Mouse (Mus musculus) embryonic facial prominence, embryonic 10.5 days (tissue): Measurements from ENCODE around the gene Exoc3. TPM values are rescaled to one million over a fixed set of nuclear protein-coding genes. Genes with fewer than 3 reads are reported as not detected.

Experiments used
- DNase-seq: peaks from one replicate; pipeline ENCODE4 v3.0.0-alpha.2; 2017; ENCODE audit warnings: low spot score
- H3K27ac ChIP-seq: fragments of 300-500 bp; sonication (generic); replicated peaks from 2 replicates; pipeline ENCODE4 v1.5.1; 2016; ENCODE audit warnings: mild to moderate bottlenecking
- H3K27me3 ChIP-seq: fragments of 300-500 bp; sonication (generic); replicated peaks from 2 replicates; pipeline ENCODE4 v1.6.1; 2016; ENCODE audit warnings: low read depth, mild to moderate bottlenecking; ENCODE audit not compliant: poor library complexity, severe bottlenecking
- H3K36me3 ChIP-seq: fragments of 300-500 bp; sonication (generic); replicated peaks from 2 replicates; pipeline ENCODE4 v1.6.1; 2016; ENCODE audit warnings: mild to moderate bottlenecking, moderate library complexity
- H3K4me1 ChIP-seq: fragments of 300-500 bp; sonication (generic); 2 replicates; pipeline ENCODE4 v1.6.1; 2016
- H3K4me3 ChIP-seq: fragments of 300-500 bp; sonication (generic); 2 replicates; pipeline ENCODE4 v1.5.1; 2016; ENCODE audit warnings: mild to moderate bottlenecking, moderate library complexity
- H3K9me3 ChIP-seq: fragments of 300-500 bp; sonication (generic); 2 replicates; pipeline ENCODE4 v1.6.1; 2016; ENCODE audit warnings: mild to moderate bottlenecking
- WGBS: fragments of 180-500 bp; shearing (Covaris S2); methylation state at CpG from one replicate; pipeline ENCODE4 v1.1.7; 2016; 5-methylcytosine and 5-hydroxymethylcytosine counted together
- polyA plus RNA-seq: library from polyadenylated mRNA; unstranded; fragments of >200 nt; fragmentation: Nextera tagmentation; extraction: Ambion mirVana; gene quantifications from 2 replicates; pipeline ENCODE4 v1.2.1, GENCODE M21; 2016

Exoc3 gene
- polyA plus RNA-seq, 1 experiment from 2014 or later: 82.2 TPM

- Histone ChIP-seq H3K9me3 (no peaks in the 10 kb centered on the region), H3K36me3 (peaks cover 51% of the 10 kb centered on the region), H3K27ac (no peak overlapping the region), H3K27me3 (0 out of 2 replicates have a peak, but pooled peaks cover 10% of the 10 kb centered on the region), H3K4me1 (peaks cover 11% of the 10 kb centered on the region), H3K4me3 (no peak overlapping the region)
- DNase-seq: no peak
- 85% methylated on average over 10 of the region's 10 CpGs for WGBS
Observed at GRCm38 (mm10) chr13:74169446-74170164, 38.9 kb downstream of the Exoc3 start.

GRCm38 (mm10) chr13:74167492-74167891, 41.0 kb downstream of the Exoc3 start:
- H3K4me3 ChIP-seq: no peak overlapping the region
- H3K36me3 ChIP-seq: peaks cover 31% of the 10 kb centered on the region
- 0 out of 2 replicates have a peak, but pooled peaks cover 10% of the 10 kb centered on the region for H3K27me3 ChIP-seq
- peaks cover 11% of the 10 kb centered on the region for H3K4me1 ChIP-seq
- no peak for DNase-seq
- 87% methylated on average over 2 of the region's 2 CpGs for WGBS
- H3K9me3 ChIP-seq: no peaks in the 10 kb centered on the region
- no peak overlapping the region for H3K27ac ChIP-seq

- 16% methylated on average over 9 of the region's 9 CpGs for WGBS
- H3K27ac ChIP-seq: peak overlapping the region; percentile 78
- H3K9me3 ChIP-seq: no peaks in the 10 kb centered on the region
- peaks cover 26% of the 10 kb centered on the region for H3K36me3 ChIP-seq
- DNase-seq: no peak
- peaks cover 11% of the 10 kb centered on the region for H3K4me1 ChIP-seq
- H3K27me3 ChIP-seq: 0 out of 2 replicates have a peak, but pooled peaks cover 10% of the 10 kb centered on the region
- peak overlapping the region; percentile 63 for H3K4me3 ChIP-seq
Observed at GRCm38 (mm10) chr13:74167057-74167413, 41.5 kb downstream of the Exoc3 start.

- peak overlapping the region; percentile 78 for H3K27ac ChIP-seq
- peak; percentile 61 for DNase-seq
- H3K4me1 ChIP-seq: peaks cover 11% of the 10 kb centered on the region
- 0 out of 2 replicates have a peak, but pooled peaks cover 10% of the 10 kb centered on the region for H3K27me3 ChIP-seq
- peak overlapping the region; percentile 63 for H3K4me3 ChIP-seq
- WGBS: 10% methylated on average over 19 of the region's 19 CpGs
- H3K9me3 ChIP-seq: no peaks in the 10 kb centered on the region
- peaks cover 21% of the 10 kb centered on the region for H3K36me3 ChIP-seq
Observed at GRCm38 (mm10) chr13:74166348-74167056, 42.0 kb downstream of the Exoc3 start.

DNA sequence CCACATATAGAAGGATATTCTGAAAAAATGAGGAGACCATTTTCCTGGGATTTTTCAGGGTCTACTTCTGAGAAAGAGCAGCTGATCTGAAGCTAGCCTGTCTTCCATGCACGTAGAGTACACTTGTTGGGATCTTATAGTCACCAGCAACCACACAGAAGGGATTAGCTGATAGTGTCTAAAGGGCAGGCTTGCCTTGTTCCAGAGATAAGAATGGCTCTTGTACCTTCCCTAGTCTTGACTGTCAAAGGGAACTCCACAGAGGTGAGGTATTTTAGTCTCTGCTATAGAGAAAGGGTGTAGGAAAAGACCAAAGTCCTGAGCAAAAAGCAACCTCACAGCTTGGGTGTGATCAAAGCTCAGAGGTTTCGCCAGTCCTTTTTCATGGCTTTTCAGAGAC, 61.2 kb downstream of the Exoc3 start:
- no peak overlapping the region for H3K27ac ChIP-seq
- no peak overlapping the region for H3K4me3 ChIP-seq
- H3K9me3 ChIP-seq: no peaks in the 10 kb centered on the region
- no peaks in the 10 kb centered on the region for H3K36me3 ChIP-seq
- H3K27me3 ChIP-seq: no peaks in the 10 kb centered on the region
- 75% methylated on average over 2 of the region's 2 CpGs for WGBS
- no peaks in the 10 kb centered on the region for H3K4me1 ChIP-seq
- DNase-seq: no peak

DNA sequence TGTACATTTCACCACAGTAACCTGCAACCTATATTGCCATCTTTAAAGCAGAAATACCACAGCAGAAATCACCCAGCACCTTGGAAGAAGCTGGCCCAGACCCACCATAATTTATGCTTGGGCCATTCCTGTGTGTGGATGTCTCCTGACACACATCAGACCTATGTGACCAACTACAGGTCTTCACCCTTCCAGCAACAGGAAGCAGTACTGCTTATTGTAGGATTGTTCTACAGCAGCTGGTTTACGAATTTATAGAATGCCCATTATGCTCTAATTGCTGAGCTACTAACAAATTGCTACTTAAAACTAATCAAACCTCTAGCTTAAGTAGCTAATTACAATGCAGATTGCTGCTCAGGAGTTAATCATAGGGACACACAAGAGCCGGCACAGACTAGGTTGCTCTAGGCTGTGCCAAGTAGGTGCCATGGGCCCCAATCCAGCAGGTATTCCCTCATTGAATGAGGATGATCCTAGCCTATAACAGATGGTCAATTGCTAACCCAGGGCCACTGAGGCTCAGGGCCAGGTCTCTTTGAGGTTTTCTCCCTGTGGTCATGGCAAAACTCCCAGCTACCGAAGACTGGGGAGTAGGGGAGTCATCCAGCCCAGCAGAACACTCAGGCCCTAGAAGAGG, 62.4 kb downstream of the Exoc3 start:
- H3K4me3 ChIP-seq: no peak overlapping the region
- 84% methylated on average over 3 of the region's 3 CpGs for WGBS
- no peak overlapping the region for H3K27ac ChIP-seq
- H3K27me3 ChIP-seq: no peaks in the 10 kb centered on the region
- DNase-seq: no peak
- H3K9me3 ChIP-seq: no peaks in the 10 kb centered on the region
- H3K4me1 ChIP-seq: no peaks in the 10 kb centered on the region
- no peaks in the 10 kb centered on the region for H3K36me3 ChIP-seq

GRCm38 (mm10) chr13:74144120-74144884, 64.2 kb downstream of the Exoc3 start:
- no peak overlapping the region for H3K27ac ChIP-seq
- H3K27me3 ChIP-seq: no peaks in the 10 kb centered on the region
- H3K4me1 ChIP-seq: no peaks in the 10 kb centered on the region
- no peaks in the 10 kb centered on the region for H3K9me3 ChIP-seq
- H3K36me3 ChIP-seq: no peaks in the 10 kb centered on the region
- H3K4me3 ChIP-seq: no peak overlapping the region
- WGBS: 67% methylated on average over 7 of the region's 7 CpGs
- DNase-seq: no peak

GRCm38 (mm10) chr13:74143282-74143681, 65.2 kb downstream of the Exoc3 start:
- no peaks in the 10 kb centered on the region for H3K4me1 ChIP-seq
- H3K27ac ChIP-seq: no peak overlapping the region
- no peaks in the 10 kb centered on the region for H3K9me3 ChIP-seq
- 76% methylated on average over 3 of the region's 3 CpGs for WGBS
- no peaks in the 10 kb centered on the region for H3K27me3 ChIP-seq
- no peak for DNase-seq
- H3K36me3 ChIP-seq: no peaks in the 10 kb centered on the region
- H3K4me3 ChIP-seq: no peak overlapping the region

DNA sequence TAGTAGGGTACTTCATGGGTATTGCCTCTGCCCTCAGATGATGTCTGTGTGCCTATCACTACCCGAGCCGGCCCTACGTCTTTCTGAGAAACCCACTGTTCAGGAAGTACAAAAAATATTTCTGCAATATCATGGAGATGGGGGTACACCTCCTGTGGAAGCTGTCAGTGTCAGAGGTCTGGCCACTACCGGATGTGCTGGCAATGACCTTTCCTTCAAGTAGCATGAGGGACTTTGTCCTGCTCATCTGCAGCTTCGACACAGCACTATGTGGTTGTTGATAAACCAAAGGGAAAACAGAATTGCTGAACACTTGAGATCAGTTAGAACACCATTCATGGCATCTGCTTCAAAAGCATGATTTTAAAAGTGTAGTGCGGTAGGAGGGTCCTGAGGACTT, 67.7 kb downstream of the Exoc3 start:
- Histone ChIP-seq H3K9me3 (no peaks in the 10 kb centered on the region), H3K36me3 (no peaks in the 10 kb centered on the region), H3K27ac (no peak overlapping the region), H3K27me3 (no peaks in the 10 kb centered on the region), H3K4me1 (no peaks in the 10 kb centered on the region), H3K4me3 (no peak overlapping the region)
- WGBS: 90% methylated on average over 6 of the region's 6 CpGs
- DNase-seq: no peak

- H3K9me3 ChIP-seq: no peaks in the 10 kb centered on the region
- H3K27ac ChIP-seq: no peak overlapping the region
- no peak overlapping the region for H3K4me3 ChIP-seq
- no peak for DNase-seq
- H3K4me1 ChIP-seq: no peaks in the 10 kb centered on the region
- no peaks in the 10 kb centered on the region for H3K36me3 ChIP-seq
- no peaks in the 10 kb centered on the region for H3K27me3 ChIP-seq
- 87% methylated on average over 7 of the region's 7 CpGs for WGBS
Observed at GRCm38 (mm10) chr13:74138906-74139647, 69.5 kb downstream of the Exoc3 start.

- H3K27ac ChIP-seq: no peak overlapping the region
- no peak for DNase-seq
Observed at GRCm38 (mm10) chr13:74129909-74130308, 78.6 kb downstream of the Exoc3 start.

DNA sequence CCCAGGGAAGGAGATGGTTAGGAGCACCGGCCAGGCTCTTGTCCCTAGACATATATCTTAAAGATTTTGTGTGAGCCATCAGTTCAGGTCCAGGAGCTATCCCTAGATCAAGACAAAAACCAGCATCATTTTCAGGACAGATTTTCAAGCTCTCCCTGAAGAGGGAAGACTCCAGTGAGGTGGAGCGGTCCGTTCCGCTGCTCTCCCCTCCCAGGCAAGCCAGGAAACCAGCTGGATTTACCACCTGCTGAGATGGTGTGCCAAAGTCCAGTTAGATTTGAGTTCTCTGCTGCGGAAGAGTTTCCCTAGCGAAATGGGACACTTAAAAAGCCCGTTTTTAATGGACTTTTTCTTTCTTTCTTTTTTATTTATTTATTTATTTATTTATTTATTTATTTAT, 81.0 kb downstream of the Exoc3 start:
- Histone ChIP-seq H3K4me1 (no peaks in the 10 kb centered on the region), H3K4me3 (no peak overlapping the region), H3K27ac (no peak overlapping the region), H3K36me3 (no peaks in the 10 kb centered on the region), H3K9me3 (no peaks in the 10 kb centered on the region), H3K27me3 (peaks cover 42% of the 10 kb centered on the region)
- WGBS: 74% methylated on average over 7 of the region's 7 CpGs
- DNase-seq: no peak

More at GRCm38 (mm10) chr13:74129909-74130308, 78.6 kb downstream of the Exoc3 start:
- Histone ChIP-seq H3K4me3 (no peak overlapping the region), H3K27me3 (peaks cover 19% of the 10 kb centered on the region), H3K4me1 (no peaks in the 10 kb centered on the region), H3K36me3 (no peaks in the 10 kb centered on the region), H3K9me3 (no peaks in the 10 kb centered on the region)
- WGBS: 87% methylated on average over 6 of the region's 6 CpGs
